Mouse (Mus musculus) neural tube, embryonic 11.5 days (tissue): ENCODE measurements around the gene S100pbp. TPM values are rescaled to one million over a fixed set of nuclear protein-coding genes. Genes with fewer than 3 reads are reported as not detected.

Experiments used
- ATAC-seq: fragments of 200-750 bp; cut with Nextera tagmentation; 2 replicates; pipeline ENCODE4 v1.8.0; 2017; ENCODE audit warnings: moderate number of reproducible peaks, mild to moderate bottlenecking, moderate TSS enrichment, moderate library complexity; ENCODE audit not compliant: insufficient read depth, low FRiP score, low TSS enrichment
- DNase-seq: peaks from one replicate; pipeline ENCODE4 v3.0.0-alpha.2; 2015; ENCODE audit warnings: low spot score
- H3K27ac ChIP-seq: fragments of 300-500 bp; sonication (generic); 2 replicates; pipeline ENCODE4 v1.5.1; 2014; ENCODE audit warnings: low read depth, mild to moderate bottlenecking, low read length
- H3K27me3 ChIP-seq: fragments of 300-500 bp; sonication (generic); 2 replicates; pipeline ENCODE4 v1.6.1; 2014; ENCODE audit warnings: mild to moderate bottlenecking, low read length, mixed read lengths; ENCODE audit not compliant: control insufficient read depth, insufficient read depth
- H3K36me3 ChIP-seq: fragments of 300-500 bp; sonication (generic); 2 replicates; pipeline ENCODE4 v1.6.1; 2014; ENCODE audit warnings: mild to moderate bottlenecking, low read length, moderate library complexity, mixed read lengths; ENCODE audit not compliant: control insufficient read depth, insufficient read depth
- H3K4me1 ChIP-seq: fragments of 300-500 bp; sonication (generic); 2 replicates; pipeline ENCODE4 v1.6.1; 2014; ENCODE audit warnings: low read length, mixed read lengths; ENCODE audit not compliant: control insufficient read depth, insufficient read depth
- H3K4me2 ChIP-seq: fragments of 300-500 bp; sonication (generic); 2 replicates; pipeline ENCODE4 v1.6.1; 2014; ENCODE audit warnings: low read depth, mild to moderate bottlenecking, moderate library complexity
- H3K4me3 ChIP-seq: fragments of 300-500 bp; sonication (generic); 2 replicates; pipeline ENCODE4 v1.5.1; 2014; ENCODE audit warnings: low read depth, low read length
- H3K9ac ChIP-seq: fragments of 300-500 bp; sonication (generic); 2 replicates; pipeline ENCODE4 v1.6.1; 2014; ENCODE audit warnings: mild to moderate bottlenecking, low read length
- H3K9me3 ChIP-seq: fragments of 300-500 bp; sonication (generic); 2 replicates; pipeline ENCODE4 v1.6.1; 2016; ENCODE audit warnings: low read length; ENCODE audit not compliant: control insufficient read depth
- WGBS: fragments of 180-500 bp; shearing (Covaris S2); extraction: QIAGEN DNeasy Blood & Tissue Kit; methylation state at CpG from one replicate; pipeline ENCODE4 v1.1.7; 2014; 5-methylcytosine and 5-hydroxymethylcytosine counted together
- polyA plus RNA-seq: library from polyadenylated mRNA; unstranded; fragments of >200 nt; fragmentation: Nextera tagmentation; extraction: Ambion mirVana; gene quantifications from 2 replicates; pipeline ENCODE4 v1.2.1, GENCODE M21; 2014

Gene S100pbp
- polyA plus RNA-seq, 1 experiment from 2014 or later: 21.5 TPM

DNA sequence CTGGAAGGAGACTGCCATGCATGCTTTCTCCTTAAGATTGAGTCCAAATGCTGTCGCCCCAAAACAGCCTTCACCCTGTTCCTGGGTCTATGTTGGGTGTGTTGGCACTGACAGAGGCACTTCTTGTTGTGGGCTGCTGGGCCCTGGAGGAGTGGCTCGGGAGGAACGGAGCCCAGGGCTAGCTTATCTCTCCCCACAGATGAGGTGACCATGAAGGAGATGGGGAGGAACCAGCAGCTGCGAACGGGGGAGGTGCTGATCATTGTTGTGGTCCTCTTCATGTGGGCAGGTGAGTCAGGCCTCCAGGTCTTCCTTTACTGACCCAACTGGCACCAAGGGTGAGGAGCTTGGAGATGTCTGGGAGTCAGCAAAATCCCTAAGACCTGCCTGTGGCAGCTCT lies 49.9 kb downstream of the S100pbp start:
- H3K36me3 ChIP-seq: peaks cover 3% of the 10 kb centered on the region
- H3K9ac ChIP-seq: no peak overlapping the region
- 92% methylated on average over 5 of the region's 5 CpGs for WGBS
- no peak overlapping the region for H3K4me2 ChIP-seq
- H3K4me3 ChIP-seq: no peak overlapping the region
- 0 out of 2 replicates have a peak, but pooled peaks cover 3% of the 10 kb centered on the region for H3K27me3 ChIP-seq
- ATAC-seq (no peak), DNase-seq (no peak)
- H3K9me3 ChIP-seq: no peaks in the 10 kb centered on the region
- peaks cover 9% of the 10 kb centered on the region; the same call in 1 of the 2 replicates for H3K4me1 ChIP-seq
- H3K27ac ChIP-seq: no peak overlapping the region

GRCm38 (mm10) chr4:129137392-129138321 lies 51.9 kb downstream of the S100pbp start:
- ATAC-seq (no peak), DNase-seq (no peak)
- peak overlapping the region; percentile 73 for H3K4me3 ChIP-seq
- no peaks in the 10 kb centered on the region for H3K9me3 ChIP-seq
- 41% methylated on average over 14 of the region's 14 CpGs for WGBS
- peak overlapping the region; percentile 84 for H3K9ac ChIP-seq
- peak overlapping the region; percentile 96 for H3K4me2 ChIP-seq
- 0 out of 2 replicates have a peak, but pooled peaks cover 3% of the 10 kb centered on the region for H3K27me3 ChIP-seq
- H3K4me1 ChIP-seq: peaks cover 12% of the 10 kb centered on the region; the same call in 1 of the 2 replicates
- H3K27ac ChIP-seq: no peak overlapping the region
- H3K36me3 ChIP-seq: peaks cover 3% of the 10 kb centered on the region

DNA sequence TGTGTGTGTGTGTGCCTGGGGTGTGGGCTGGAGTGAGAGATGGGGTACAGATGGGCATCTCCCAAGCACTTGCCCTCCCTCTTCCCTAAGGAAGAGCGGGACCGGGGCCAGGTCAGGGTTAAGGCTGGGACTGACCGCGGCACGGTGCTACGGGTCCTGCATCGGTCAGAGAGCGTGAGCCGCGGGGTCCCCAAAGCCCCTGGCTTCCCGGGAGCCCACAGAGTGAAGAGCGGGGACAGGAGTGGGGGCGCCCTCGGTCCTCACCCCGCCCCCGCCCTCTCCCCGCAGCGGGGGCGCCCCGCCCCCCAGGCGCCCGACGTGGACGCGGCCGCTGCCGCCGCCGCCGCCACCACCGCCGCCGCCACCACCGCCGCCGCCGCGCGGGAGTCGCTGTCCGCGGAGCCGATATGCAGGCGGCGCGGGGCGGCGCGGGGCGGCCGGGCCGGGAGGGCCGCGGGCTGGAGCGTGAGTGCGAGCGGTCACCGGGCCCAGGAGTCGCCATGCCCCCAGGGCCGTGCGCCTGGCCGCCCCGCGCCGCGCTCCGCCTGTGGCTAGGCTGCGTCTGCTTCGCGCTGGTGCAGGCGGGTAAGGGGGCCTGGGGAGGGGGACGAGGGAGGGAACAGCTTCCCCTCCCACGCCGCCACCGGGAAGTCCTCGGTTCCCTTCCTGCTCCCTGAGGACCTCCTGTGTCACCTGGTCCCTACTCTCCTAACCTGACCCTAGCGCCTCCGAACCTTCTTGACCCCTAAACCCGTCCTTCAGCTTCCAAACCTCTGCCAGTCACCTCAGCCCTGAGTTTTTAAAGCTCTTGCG lies 52.7 kb downstream of the S100pbp start, which contains the start of gene Fndc5:
Fndc5 (plus strand) TSS at position 421 of the 813 bp plus-strand sequence.
- H3K9me3 ChIP-seq: no peaks in the 10 kb centered on the region
- under 1% methylated on average over 34 of the region's 80 CpGs for WGBS
- H3K4me3 ChIP-seq: peak within 1 kb of the TSS; percentile 73
- H3K4me2 ChIP-seq: peak within 1 kb of the TSS; percentile 96
- peak; percentile 50 for DNase-seq
- 0 out of 2 replicates have a peak, but pooled peaks have one; percentile 32 for ATAC-seq
- H3K36me3 ChIP-seq: peaks cover 3% of the 10 kb centered on the region
- peaks cover 12% of the 10 kb centered on the region; the same call in 1 of the 2 replicates for H3K4me1 ChIP-seq
- H3K27ac ChIP-seq: no peak within 1 kb of the TSS
- H3K27me3 ChIP-seq: 0 out of 2 replicates have a peak, but pooled peaks cover 3% of the 10 kb centered on the region
- H3K9ac ChIP-seq: peak within 1 kb of the TSS; percentile 84

DNA sequence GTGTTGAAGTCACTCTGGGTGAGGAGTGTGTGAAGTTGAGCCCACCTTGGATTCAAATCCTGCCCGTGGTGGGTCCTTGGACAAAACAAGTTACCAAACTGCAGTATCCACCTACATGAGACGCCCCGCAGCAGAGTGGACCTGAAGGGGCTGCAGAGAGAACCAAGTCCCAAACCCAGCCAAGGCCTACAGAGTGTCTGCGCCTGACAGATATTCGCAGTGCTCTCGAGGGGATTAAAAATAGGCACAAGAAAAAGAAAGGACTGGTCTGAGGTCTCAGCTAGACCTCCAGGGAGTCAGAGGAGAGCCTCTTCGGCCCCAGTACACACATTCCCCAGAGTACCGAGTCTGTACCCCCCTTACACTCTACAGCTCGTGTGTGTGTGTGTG lies 53.3 kb downstream of the S100pbp start:
- Histone ChIP-seq H3K4me1 (peaks cover 12% of the 10 kb centered on the region; the same call in 1 of the 2 replicates), H3K4me3 (peak overlapping the region; percentile 73), H3K9me3 (no peaks in the 10 kb centered on the region), H3K27me3 (0 out of 2 replicates have a peak, but pooled peaks cover 3% of the 10 kb centered on the region), H3K36me3 (peaks cover 3% of the 10 kb centered on the region), H3K9ac (peak overlapping the region; percentile 84), H3K27ac (no peak overlapping the region), H3K4me2 (peak overlapping the region; percentile 96)
- WGBS: 30% methylated on average over 9 of the region's 9 CpGs
- DNase-seq (peak; percentile 30), ATAC-seq (no peak)

- Histone ChIP-seq H3K4me3 (peak overlapping the region; percentile 28), H3K9ac (peak overlapping the region; percentile 37), H3K36me3 (no peaks in the 10 kb centered on the region; the same call in 1 of the 2 replicates), H3K4me2 (peak overlapping the region; percentile 96), H3K27ac (no peak overlapping the region), H3K27me3 (0 out of 2 replicates have a peak, but pooled peaks cover 3% of the 10 kb centered on the region), H3K9me3 (no peaks in the 10 kb centered on the region), H3K4me1 (peaks cover 14% of the 10 kb centered on the region)
- DNase-seq (no peak), ATAC-seq (no peak)
- 57% methylated on average over 2 of the region's 2 CpGs for WGBS
Measured at GRCm38 (mm10) chr4:129135637-129136036, 53.9 kb downstream of the S100pbp start.

DNA sequence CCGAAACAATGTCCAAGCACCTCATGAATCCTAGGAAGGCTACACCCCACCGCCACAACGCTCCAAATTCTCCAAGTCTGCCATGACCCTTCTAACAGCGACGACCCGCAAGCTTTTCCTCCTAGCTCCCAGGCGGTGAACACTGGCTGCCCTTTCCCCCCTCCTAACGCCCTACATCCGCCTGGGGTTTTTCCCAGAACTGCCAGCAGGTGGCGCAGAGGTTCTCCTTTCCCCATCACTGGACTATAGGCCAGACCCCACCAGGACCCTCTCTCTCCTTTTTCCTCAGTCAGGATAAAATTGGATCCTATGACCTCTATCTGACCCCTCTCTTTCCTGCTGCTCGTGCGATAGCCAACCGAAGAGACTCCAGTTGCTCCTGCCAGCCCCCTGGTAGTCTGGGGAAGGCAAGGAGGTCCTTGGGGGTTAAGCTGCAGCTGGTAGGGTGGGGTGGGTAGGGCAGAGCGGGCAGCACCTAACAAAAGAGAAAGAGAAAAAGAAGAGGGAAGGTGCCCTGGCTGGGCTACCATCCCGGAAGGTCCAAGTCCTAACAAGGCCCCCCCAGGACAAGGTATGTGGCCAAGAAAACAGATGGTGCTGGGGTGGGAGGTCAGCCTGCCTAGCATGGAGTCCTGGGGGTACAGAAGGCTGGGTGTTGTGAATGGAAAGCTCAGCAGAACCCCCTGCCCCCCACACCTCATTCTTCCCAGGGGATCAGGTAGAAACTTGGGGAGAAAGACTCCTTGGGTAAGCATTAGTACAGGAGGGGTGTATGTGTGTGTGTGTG lies 54.5 kb downstream of the S100pbp start:
- Histone ChIP-seq H3K36me3 (no peaks in the 10 kb centered on the region; the same call in 1 of the 2 replicates), H3K9ac (peak overlapping the region; percentile 37), H3K4me1 (peaks cover 18% of the 10 kb centered on the region), H3K27me3 (0 out of 2 replicates have a peak, but pooled peaks cover 3% of the 10 kb centered on the region), H3K4me3 (peak overlapping the region; percentile 28), H3K4me2 (peak overlapping the region; percentile 96), H3K9me3 (no peaks in the 10 kb centered on the region), H3K27ac (0 out of 2 replicates have a peak overlapping the region, but pooled peaks have one; percentile 23)
- ATAC-seq: peak; percentile 71
- 7% methylated on average over 15 of the region's 15 CpGs for WGBS
- peak; percentile 92 for DNase-seq

DNA sequence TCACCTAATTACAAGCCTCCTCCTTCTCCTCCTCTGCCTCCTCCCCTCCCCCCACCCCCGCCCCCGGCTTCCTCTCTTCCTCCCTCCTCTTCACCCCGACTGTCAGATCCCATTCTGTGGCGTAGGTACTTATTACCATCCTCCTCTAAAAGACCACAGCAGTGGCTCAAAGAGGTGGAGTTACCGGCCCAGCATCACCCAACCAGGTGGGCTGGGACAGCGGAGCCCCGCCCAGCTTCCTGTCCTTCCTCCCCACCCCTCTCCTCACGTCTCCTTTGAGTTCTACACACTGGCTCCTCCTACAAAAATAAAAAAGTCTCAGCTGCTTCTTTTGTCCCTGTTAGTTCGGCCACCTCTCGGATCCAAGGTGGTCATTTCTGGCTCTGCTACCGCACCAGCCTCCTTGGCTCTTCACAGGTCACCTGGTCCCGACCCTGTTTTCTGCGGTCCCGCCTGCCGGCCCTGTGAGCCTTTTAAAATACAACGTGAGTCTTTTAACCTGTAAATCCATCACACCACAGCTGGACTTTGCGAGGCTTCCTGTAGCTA lies 58.7 kb downstream of the S100pbp start:
- ATAC-seq (no peak), DNase-seq (peak; percentile 47)
- Histone ChIP-seq H3K9me3 (no peaks in the 10 kb centered on the region), H3K27me3 (no peaks in the 10 kb centered on the region), H3K4me2 (peak overlapping the region; percentile 30), H3K36me3 (no peaks in the 10 kb centered on the region), H3K9ac (peak overlapping the region; percentile 18; the same call in 1 of the 2 replicates), H3K4me3 (peak overlapping the region; percentile 15; the same call in 1 of the 2 replicates), H3K4me1 (peaks cover 21% of the 10 kb centered on the region), H3K27ac (no peak overlapping the region)
- WGBS: 4% methylated on average over 17 of the region's 17 CpGs
